Mouse (Mus musculus) B cell, adult (primary cell): ENCODE data around the gene Mmaa. TPM values are rescaled to one million over a fixed set of nuclear protein-coding genes. Genes with fewer than 3 reads are reported as not detected.

Experiments
- total RNA-seq: library from RNA; stranded (reverse); gene quantifications from 4 replicates; pipeline ENCODE4 v1.2.4, GENCODE M21; 2023; ENCODE audit not compliant: inconsistent age

The Mmaa gene
- total RNA-seq, result 7.4 to 9.9 TPM (median 9.3 TPM) in 4 replicates

DNA sequence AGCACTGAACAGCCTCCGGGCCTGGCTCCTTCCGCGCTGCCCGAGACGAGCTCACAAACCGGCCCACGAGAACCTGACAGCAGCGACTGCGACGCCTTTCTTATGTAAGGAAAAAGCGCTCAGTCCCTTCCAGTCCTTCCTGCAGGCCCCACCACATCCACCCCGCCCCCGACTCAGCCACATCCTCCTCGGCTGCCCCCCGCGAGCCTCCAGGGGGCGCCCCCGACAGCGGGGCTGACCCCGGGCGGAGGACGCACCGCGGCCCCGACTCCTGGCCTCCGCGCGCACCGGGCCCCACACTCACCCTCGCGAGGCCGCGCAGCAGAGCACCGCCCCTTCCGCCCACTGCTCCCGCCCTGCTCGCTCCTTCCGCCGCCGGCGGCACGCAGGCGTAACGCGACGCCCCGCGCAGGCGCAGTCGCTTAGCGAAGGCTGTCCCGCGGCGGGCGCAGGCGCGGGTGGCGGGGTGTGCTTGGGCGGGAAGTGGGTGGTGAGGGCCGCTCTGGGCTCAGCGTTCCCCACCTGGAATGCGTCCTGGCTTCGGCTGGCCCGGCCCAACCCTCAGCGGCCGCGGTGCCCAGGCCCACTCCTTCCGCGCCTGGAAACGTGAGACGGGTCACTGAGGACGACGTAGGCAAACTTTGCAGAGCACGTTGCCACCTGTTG lies at the start of gene Mmaa:
Gene Mmaa, minus strand, starts transcription at position 328 of the 666 bp plus-strand sequence.

DNA sequence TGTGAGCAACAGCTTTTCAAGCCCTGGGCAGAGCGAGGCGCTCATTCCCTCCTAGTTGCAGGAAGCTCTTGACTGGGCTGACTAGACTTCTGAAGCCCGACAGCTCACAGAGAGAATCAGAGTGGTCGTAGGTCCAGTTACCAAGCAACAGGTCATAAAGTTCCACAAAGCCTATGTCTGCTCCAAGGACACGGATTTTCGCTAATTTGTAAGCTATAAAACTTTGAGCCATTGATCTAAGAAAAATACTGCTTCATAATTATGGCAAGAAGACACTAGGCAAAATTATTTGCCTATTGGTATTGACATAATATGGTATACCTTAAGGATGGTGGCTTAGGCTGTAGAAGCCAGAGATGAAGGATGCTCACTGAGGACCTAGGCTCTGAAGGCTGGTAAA lies 46.3 kb downstream of the Mmaa start, which contains the start of gene 1700011L22Rik:
Gene 1700011L22Rik, minus strand, starts transcription at position 101 of the 400 bp plus-strand sequence.

Other genes starting within 250 kb of the Mmaa start
- gene 1700011L22Rik, start 46.4 kb downstream of the Mmaa start, total RNA-seq, result not detected in 4 replicates
- gene Smad1, start 104.6 kb upstream of the Mmaa start, total RNA-seq, result 6.1 to 8.1 TPM (median 7.5 TPM) in 4 replicates